Mouse (Mus musculus): ENCODE measurements around the gene Hebp2.

DNA sequence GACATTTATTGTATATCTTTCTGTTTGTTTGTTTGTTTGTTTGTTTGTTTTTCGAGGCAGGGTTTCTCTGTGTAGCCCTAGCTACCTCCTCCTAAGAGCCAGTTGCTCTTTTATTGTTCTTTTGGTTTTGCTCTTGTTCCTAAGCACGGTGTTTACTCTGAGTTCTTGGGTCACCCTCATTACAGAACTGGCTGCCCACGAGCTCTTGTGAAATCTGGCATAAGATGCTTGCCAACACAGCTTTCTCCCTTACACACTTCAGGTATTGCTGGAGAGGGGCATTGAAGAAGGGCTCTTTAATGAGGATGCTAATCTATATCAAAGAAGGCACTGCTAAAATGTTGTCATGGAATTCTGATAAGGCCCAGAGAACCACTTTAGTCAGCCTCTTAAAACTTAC, 35.2 kb downstream of the Hebp2 start:
- TF ChIP-seq CTCF (IDR thresholded peaks at IDR 0.05; ENCODE audit: low read depth, low read length) (no peak), POLR2A (IDR thresholded peaks at IDR 0.05; ENCODE audit: borderline replicate concordance, low read depth, low read length) (no peak)

Data from bone marrow macrophage, adult 2 months (primary cell).